ENCODE assay signal across 12 mouse cellular contexts in genomic region chr4:107775672-107776071, GRCm38 (mm10). TPM values are rescaled to one million over a fixed set of nuclear protein-coding genes. Genes with fewer than 3 reads are reported as not detected.
DNase-seq lines count a peak whose midpoint lies in the region; ATAC-seq lines count a peak whose summit lies in the region.
"Had no signal": no experiment of that assay in that cellular context is flagged by ENCODE, and none has a peak within 500 bp of the region (broad histone marks: within the 10 kb centered on the region; RNA-seq: fewer than 3 reads in every experiment).

No protein-coding gene starts in this region.

- no peaks in the 10 kb centered on the region for H3K27me3 ChIP-seq in embryonic facial prominence, embryonic 15.5 days
- H3K27me3 ChIP-seq in hindbrain, embryonic 15.5 days, result no peaks in the 10 kb centered on the region
- no peaks in the 10 kb centered on the region for H3K27me3 ChIP-seq in midbrain, embryonic 14.5 days (ENCODE audit: control insufficient read depth, insufficient read depth, low read length)

- H3K9me3 ChIP-seq in embryonic facial prominence, embryonic 15.5 days (replicated peaks), result no peaks in the 10 kb centered on the region
- H3K9me3 ChIP-seq in hindbrain, embryonic 15.5 days, result no peaks in the 10 kb centered on the region
- no peaks in the 10 kb centered on the region for H3K9me3 ChIP-seq in midbrain, embryonic 14.5 days (ENCODE audit: control insufficient read depth, low read length)

- no peaks in the 10 kb centered on the region for H3K4me1 ChIP-seq in embryonic facial prominence, embryonic 15.5 days
- H3K4me1 ChIP-seq in hindbrain, embryonic 15.5 days (replicated peaks), result peaks cover 27% of the 10 kb centered on the region
- H3K4me1 ChIP-seq in midbrain, embryonic 14.5 days (ENCODE audit: control insufficient read depth, insufficient read depth, low read length), result peaks cover 24% of the 10 kb centered on the region

- no peak overlapping the region for H3K4me2 ChIP-seq in embryonic facial prominence, embryonic 15.5 days (replicated peaks)
- H3K4me2 ChIP-seq in hindbrain, embryonic 15.5 days, result no peak overlapping the region
- no peak overlapping the region for H3K4me2 ChIP-seq in midbrain, embryonic 14.5 days (ENCODE audit: low read length)
- H3K4me2 ChIP-seq: heart, embryonic 11.5 days had no signal

- 0 out of 2 replicates have a peak overlapping the region, but pooled peaks have one; percentile 17 for H3K27ac ChIP-seq in embryonic facial prominence, embryonic 15.5 days (replicated peaks)
- H3K27ac ChIP-seq in hindbrain, embryonic 15.5 days (replicated peaks), result peak overlapping the region; percentile 55; the same call in 1 of the 2 replicates
- H3K27ac ChIP-seq in midbrain, embryonic 14.5 days (replicated peaks; ENCODE audit: low read depth, low read length), result peak overlapping the region; percentile 52; the same call in 1 of the 2 replicates

- WGBS in embryonic facial prominence, embryonic 15.5 days, result 28% methylated on average over 7 of the region's 7 CpGs
- 15% methylated on average over 7 of the region's 7 CpGs for WGBS in hindbrain, embryonic 15.5 days
- WGBS in midbrain, embryonic 14.5 days, result 12% methylated on average over 7 of the region's 7 CpGs

- no peak overlapping the region for H3K9ac ChIP-seq in embryonic facial prominence, embryonic 15.5 days
- H3K9ac ChIP-seq in hindbrain, embryonic 15.5 days, result no peak overlapping the region
- H3K9ac ChIP-seq in midbrain, embryonic 14.5 days (replicated peaks; ENCODE audit: low read length), result no peak overlapping the region

- peak; percentile 29 for DNase-seq in gastrocnemius, postnatal 14 days
- no peak for DNase-seq in gastrocnemius, postnatal 10 days
- peak; percentile 64 for DNase-seq in midbrain, embryonic 14.5 days
- no peak for DNase-seq in spleen, postnatal 10 days (ENCODE audit: low spot score in 2 of 2)
- no peak for DNase-seq in urinary bladder, postnatal 10 days (ENCODE audit: low spot score)
- DNase-seq in kidney, adult 8-10 months, result no peak
- DNase-seq: cerebellum, adult 8-10 months had no signal

- no peaks in the 10 kb centered on the region for H3K36me3 ChIP-seq in embryonic facial prominence, embryonic 15.5 days
- no peaks in the 10 kb centered on the region for H3K36me3 ChIP-seq in hindbrain, embryonic 15.5 days
- H3K36me3 ChIP-seq in midbrain, embryonic 14.5 days (ENCODE audit: control insufficient read depth, insufficient read depth, low read length), result no peaks in the 10 kb centered on the region

- intact Hi-C loops in gastrocnemius, postnatal 14 days (cut with DNase I; ENCODE audit: low total_unique reads), result no loop called here

- no peak overlapping the region for H3K4me3 ChIP-seq in embryonic facial prominence, embryonic 15.5 days (replicated peaks)
- H3K4me3 ChIP-seq in hindbrain, embryonic 15.5 days, result no peak overlapping the region
- H3K4me3 ChIP-seq in midbrain, embryonic 14.5 days (replicated peaks; ENCODE audit: low read depth, low read length), result no peak overlapping the region
- H3K4me3 ChIP-seq: megakaryocyte, embryonic 14.5 days had no signal

- ATAC-seq in embryonic facial prominence, embryonic 15.5 days (ENCODE audit: insufficient number of reproducible peaks, low FRiP score, low TSS enrichment, low read depth), result peak; percentile 79
- ATAC-seq in hindbrain, embryonic 15.5 days (ENCODE audit: low FRiP score, low read depth), result peak; percentile 64
- ATAC-seq in midbrain, embryonic 14.5 days (ENCODE audit: low FRiP score, low TSS enrichment), result no peak; the same call in 1 of the 2 replicates
- ATAC-seq: intestine, postnatal 0 days had no signal

RNA-seq across cellular contexts. Expression of gene Lrp8, which starts 26.4 kb away (rescaled TPM):
- total RNA-seq in gastrocnemius, postnatal 14 days (2021), result under 1 TPM; 0.25 to 0.51 TPM
- 1 to 10 TPM in 1 of 2 experiments, under 1 TPM in 1; 0.99 to 1.7 TPM for total RNA-seq in gastrocnemius, postnatal 10 days (2021)
- polyA plus RNA-seq in embryonic facial prominence, embryonic 15.5 days (2015; fragmentation: Nextera tagmentation; extraction: Ambion mirVana), result 3.5 and 3.9 TPM in 2 replicates
- polyA plus RNA-seq in hindbrain, embryonic 15.5 days (2015; fragmentation: Nextera tagmentation; extraction: Ambion mirVana), result 60.2 and 60.6 TPM in 2 replicates
- polyA plus RNA-seq in midbrain, embryonic 14.5 days (2014; fragmentation: Nextera tagmentation; extraction: Ambion mirVana), result 54.3 and 58.1 TPM in 2 replicates

Comparison
In these comparisons a context has a peak if more than half of its experiments do, and no peak if none do; other contexts are left out.
1. DNase-seq: peak in gastrocnemius, postnatal 14 days (single experiment) and midbrain, embryonic 14.5 days (single experiment); none in gastrocnemius, postnatal 10 days (single experiment), spleen, postnatal 10 days (0 of 2), urinary bladder, postnatal 10 days (single experiment) and kidney, adult 8-10 months (0 of 2).
2. RNA of gene Lrp8, which starts 26.4 kb away (polyA plus RNA-seq): 60.2 to 60.6 TPM in hindbrain, embryonic 15.5 days and 54.3 to 58.1 TPM in midbrain, embryonic 14.5 days; 3.5 to 3.9 TPM in embryonic facial prominence, embryonic 15.5 days; every median in the first group is over 10 times any median in the second.
3. Peak in every context shown above with its lines, with median percentiles within 50 percentile points of each other: H3K27ac ChIP-seq.